Mouse (Mus musculus) myocyte (in vitro differentiated cells): ENCODE data around the gene Cd276. TPM values are rescaled to one million over a fixed set of nuclear protein-coding genes. Genes with fewer than 3 reads are reported as not detected.

ENCODE experiments used
- H3K27me3 ChIP-seq: one replicate; pipeline ENCODE4 v1.6.1; 2011; ENCODE audit not compliant: control insufficient read depth, insufficient read depth, insufficient read length
- H3K36me3 ChIP-seq: one replicate; pipeline ENCODE4 v1.6.1; 2011; ENCODE audit not compliant: control insufficient read depth, insufficient read depth
- H3K4me2 ChIP-seq: one replicate; pipeline ENCODE4 v1.6.1; 2011; ENCODE audit warnings: low read depth, control low read depth
- H3K4me3 ChIP-seq: one replicate; pipeline ENCODE4 v1.5.1; 2011; ENCODE audit warnings: mild to moderate bottlenecking, control low read depth, moderate library complexity
- H3K79me2 ChIP-seq: one replicate; pipeline ENCODE4 v1.6.1; 2011; ENCODE audit not compliant: control insufficient read depth, insufficient read depth
- H3ac ChIP-seq: one replicate; pipeline ENCODE4 v1.6.1; 2011; ENCODE audit not compliant: control insufficient read depth, insufficient read length
- CEBPB ChIP-seq: IDR thresholded peaks from 2 replicates; pipeline ENCODE4 v1.6.1; 2011; ENCODE audit warnings: mild to moderate bottlenecking, moderate library complexity; ENCODE audit not compliant: poor library complexity, insufficient read depth, severe bottlenecking
- E2F4 ChIP-seq: IDR thresholded peaks from one replicate; pipeline ENCODE4 v1.6.1; 2011; ENCODE audit warnings: mild to moderate bottlenecking, control low read depth, moderate library complexity; ENCODE audit not compliant: insufficient read depth
- MAX ChIP-seq: IDR thresholded peaks from one replicate; pipeline ENCODE4 v1.6.1; 2011; ENCODE audit warnings: low read depth, mild to moderate bottlenecking, control low read depth
- MYOD1 ChIP-seq, 3 experiments: IDR thresholded peaks; one replicate each; pipeline ENCODE4 v1.6.1; 2011; ENCODE audit warnings: control low read depth in 2 of 3, low read depth in 2 of 3, mild to moderate bottlenecking in 2 of 3, moderate library complexity in 1 of 3; ENCODE audit not compliant: insufficient read length in 2 of 3, control insufficient read depth in 1 of 3
- MYOG ChIP-seq, 3 experiments: IDR thresholded peaks; one replicate each; pipeline ENCODE4 v1.6.1; 2011; ENCODE audit warnings: control low read depth in 2 of 3, low read depth in 2 of 3, mild to moderate bottlenecking in 2 of 3; ENCODE audit not compliant: insufficient read length in 2 of 3, control insufficient read depth in 1 of 3, insufficient read depth in 1 of 3
- POLR2A ChIP-seq: IDR thresholded peaks from one replicate; pipeline ENCODE4 v1.6.1; 2011; ENCODE audit warnings: low read depth, mild to moderate bottlenecking, control low read depth, moderate library complexity; ENCODE audit not compliant: insufficient read length
- POLR2AphosphoS2 ChIP-seq: IDR thresholded peaks from one replicate; pipeline ENCODE4 v1.6.1; 2011; ENCODE audit warnings: low read depth, control low read depth; ENCODE audit not compliant: insufficient read length
- REST ChIP-seq: IDR thresholded peaks from one replicate; pipeline ENCODE4 v1.6.1; 2011; ENCODE audit warnings: mild to moderate bottlenecking, control low read depth, moderate library complexity; ENCODE audit not compliant: insufficient read depth, insufficient read length
- SRF ChIP-seq: IDR thresholded peaks from one replicate; pipeline ENCODE4 v1.6.1; 2011; ENCODE audit warnings: low read depth; ENCODE audit not compliant: control insufficient read depth, insufficient read length
- TCF12 ChIP-seq: IDR thresholded peaks from one replicate; pipeline ENCODE4 v1.6.1; 2011; ENCODE audit warnings: mild to moderate bottlenecking, control low read depth; ENCODE audit not compliant: poor library complexity, insufficient read depth, severe bottlenecking
- TCF3 ChIP-seq: IDR thresholded peaks from one replicate; pipeline ENCODE4 v1.6.1; 2011; ENCODE audit warnings: low read depth, control low read depth; ENCODE audit not compliant: insufficient read length
- USF1 ChIP-seq: IDR thresholded peaks from one replicate; pipeline ENCODE4 v1.6.1; 2011; ENCODE audit warnings: low read depth, mild to moderate bottlenecking, control low read depth, moderate library complexity
- polyA plus RNA-seq: library from polyadenylated mRNA; unstranded; fragments of >200 nt; fragmentation: generic; extraction: Trizol; gene quantifications from one replicate; pipeline ENCODE4 v1.2.1, GENCODE M21; 2012; ENCODE audit warnings: missing spikeins

Gene Cd276
- polyA plus RNA-seq: 49.5 TPM

DNA sequence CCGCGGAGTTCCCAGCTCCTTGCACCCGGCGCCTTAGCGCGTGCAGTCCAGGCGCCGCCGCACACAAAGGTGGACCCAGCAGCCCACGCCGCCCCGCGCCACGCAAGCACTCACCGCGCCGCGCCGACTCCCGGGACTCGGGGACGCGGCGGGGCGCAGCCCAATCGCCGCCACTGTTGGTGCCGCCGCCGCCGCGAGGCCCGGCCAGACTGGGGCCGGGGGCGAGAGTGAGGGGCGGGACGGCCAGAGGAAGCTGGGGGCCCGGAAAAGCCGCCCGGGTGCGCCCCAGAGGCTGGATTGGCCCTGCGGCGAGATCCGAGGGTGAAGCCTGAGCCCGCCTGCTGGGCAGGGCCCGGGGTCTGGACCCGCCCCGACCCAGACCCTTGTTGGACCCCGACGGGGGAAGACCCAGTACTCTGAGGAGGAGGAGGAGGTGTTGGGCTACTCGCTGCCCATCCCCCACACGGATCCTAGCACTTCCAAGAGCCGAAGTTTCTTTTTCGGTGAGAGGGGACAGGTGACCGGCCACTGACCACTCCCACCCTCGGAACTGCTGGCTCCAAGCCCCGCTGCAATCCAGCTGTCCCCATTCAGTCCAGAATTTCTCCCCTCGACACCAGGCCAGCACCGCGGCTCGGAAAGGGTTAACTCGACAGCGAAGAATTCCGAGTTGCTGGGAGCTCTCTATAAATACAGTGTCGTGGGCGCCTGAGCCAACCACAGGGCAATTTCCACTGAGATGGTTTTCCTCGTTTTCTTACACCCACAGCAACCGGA is at the start of gene Cd276:
Cd276 (minus strand) TSS at position 530 of the 777 bp plus-strand sequence.
- peak within 1 kb of the TSS; percentile 68 for H3ac ChIP-seq
- peaks cover 44% of the 10 kb centered on the region for H3K79me2 ChIP-seq
- peak within 1 kb of the TSS; percentile 48 for H3K4me3 ChIP-seq
- H3K27me3 ChIP-seq: no peaks in the 10 kb centered on the region
- TF ChIP-seq POLR2A (peak; percentile 36), REST (no peak), TCF3 (no peak), USF1 (no peak), MYOD1 (IDR thresholded peaks at IDR 0.05; ENCODE audit: control insufficient read depth in 1 of 3, insufficient read length in 2 of 3, low read depth in 2 of 3) (peak; percentile 11 to 57 (median 13)), MAX (no peak), E2F4 (no peak), SRF (no peak), TCF12 (peak; percentile 30), MYOG (IDR thresholded peaks at IDR 0.05; ENCODE audit: control insufficient read depth in 1 of 3, insufficient read depth in 1 of 3, insufficient read length in 2 of 3, low read depth in 2 of 3) (peak in 2 of 3 experiments; percentile 42 to 71), CEBPB (peak; percentile 55; the same call in 1 of the 2 replicates), POLR2AphosphoS2 (peak; percentile 12)
- no peaks in the 10 kb centered on the region for H3K36me3 ChIP-seq
- peak within 1 kb of the TSS; percentile 86 for H3K4me2 ChIP-seq

DNA sequence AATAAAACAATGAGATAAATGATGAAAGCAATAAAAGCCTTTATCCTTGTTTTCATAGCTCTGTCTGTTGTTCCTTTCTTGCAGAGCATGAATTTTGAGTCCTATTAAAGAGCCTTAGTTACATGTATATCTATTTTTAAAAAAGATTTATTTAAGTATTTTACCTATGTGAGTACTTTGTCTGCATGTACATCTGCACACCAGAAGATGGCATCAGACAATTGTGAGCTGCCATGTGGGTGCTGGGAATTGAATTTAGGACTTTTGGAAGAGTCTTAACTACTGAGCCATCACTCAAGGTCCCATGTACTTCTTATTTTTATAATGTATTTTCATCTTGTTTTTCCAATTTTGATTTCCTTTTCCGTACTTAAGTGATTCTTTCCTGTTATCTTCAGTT is 40.1 kb upstream of the Cd276 start:
- no peak for TF ChIP-seq TCF12
- Histone ChIP-seq H3K4me3 (no peak overlapping the region), H3K36me3 (no peaks in the 10 kb centered on the region), H3K4me2 (no peak overlapping the region), H3K79me2 (peaks cover 100% of the 10 kb centered on the region), H3K27me3 (no peaks in the 10 kb centered on the region), H3ac (no peak overlapping the region)

DNA sequence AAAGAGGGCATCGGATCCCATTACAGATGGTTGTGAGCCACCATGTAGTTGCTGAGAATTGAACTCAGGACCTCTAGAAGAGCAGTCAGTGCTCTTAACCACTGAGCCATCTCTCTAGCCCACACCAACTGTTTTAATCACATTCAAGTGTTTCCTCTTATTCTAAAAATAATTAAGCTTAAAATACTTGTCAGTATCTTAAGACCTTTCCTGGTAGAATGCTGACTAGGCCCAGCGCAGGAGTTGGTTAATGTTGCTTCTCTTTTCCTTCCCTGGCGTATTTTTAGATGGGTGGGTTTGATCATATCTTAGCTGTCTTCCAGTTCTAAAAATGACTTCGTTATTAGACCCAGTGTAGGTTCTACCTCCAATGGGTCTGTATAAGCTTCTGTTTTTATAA is 33.4 kb upstream of the Cd276 start:
- no peaks in the 10 kb centered on the region for H3K27me3 ChIP-seq
- no peaks in the 10 kb centered on the region for H3K36me3 ChIP-seq
- no peak overlapping the region for H3ac ChIP-seq
- peaks cover 100% of the 10 kb centered on the region for H3K79me2 ChIP-seq
- peak overlapping the region; percentile 20 for H3K4me2 ChIP-seq
- H3K4me3 ChIP-seq: no peak overlapping the region
- TF ChIP-seq POLR2AphosphoS2 (no peak), CEBPB (no peak), REST (no peak), E2F4 (no peak), MAX (no peak), MYOG (IDR thresholded peaks at IDR 0.05; ENCODE audit: control insufficient read depth in 1 of 3, insufficient read depth in 1 of 3, insufficient read length in 2 of 3, low read depth in 2 of 3) (no peak), POLR2A (no peak), USF1 (no peak), MYOD1 (IDR thresholded peaks at IDR 0.05; ENCODE audit: control insufficient read depth in 1 of 3, insufficient read length in 2 of 3, low read depth in 2 of 3) (no peak), TCF12 (no peak), SRF (no peak), TCF3 (no peak)

DNA sequence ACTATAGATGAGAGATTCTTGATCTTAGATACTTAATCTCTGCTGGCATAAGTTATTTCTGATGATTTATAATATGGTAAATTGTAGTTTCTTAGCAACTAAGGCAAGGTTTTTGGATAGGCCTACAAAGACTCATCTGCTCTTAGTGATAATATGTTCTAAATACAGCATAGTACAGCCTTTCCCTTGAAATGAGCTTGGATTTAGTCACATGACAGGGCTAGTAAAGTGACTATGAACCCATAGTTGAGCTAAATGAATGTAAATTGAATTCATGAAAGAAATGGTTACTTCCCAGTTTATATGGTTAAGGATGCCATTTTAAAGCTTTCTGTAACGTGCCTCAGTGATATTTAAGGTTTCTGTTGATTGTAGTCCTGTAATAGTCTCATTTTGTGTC is 29.1 kb upstream of the Cd276 start:
- Histone ChIP-seq H3K4me3 (peak overlapping the region; percentile 88), H3K36me3 (no peaks in the 10 kb centered on the region), H3K27me3 (no peaks in the 10 kb centered on the region), H3ac (no peak overlapping the region), H3K4me2 (peak overlapping the region; percentile 90), H3K79me2 (peaks cover 67% of the 10 kb centered on the region)
- TF ChIP-seq TCF3 (no peak), MYOG (IDR thresholded peaks at IDR 0.05; ENCODE audit: control insufficient read depth in 1 of 3, insufficient read depth in 1 of 3, insufficient read length in 2 of 3, low read depth in 2 of 3) (no peak), USF1 (peak; percentile 64), E2F4 (no peak), MAX (no peak)

DNA sequence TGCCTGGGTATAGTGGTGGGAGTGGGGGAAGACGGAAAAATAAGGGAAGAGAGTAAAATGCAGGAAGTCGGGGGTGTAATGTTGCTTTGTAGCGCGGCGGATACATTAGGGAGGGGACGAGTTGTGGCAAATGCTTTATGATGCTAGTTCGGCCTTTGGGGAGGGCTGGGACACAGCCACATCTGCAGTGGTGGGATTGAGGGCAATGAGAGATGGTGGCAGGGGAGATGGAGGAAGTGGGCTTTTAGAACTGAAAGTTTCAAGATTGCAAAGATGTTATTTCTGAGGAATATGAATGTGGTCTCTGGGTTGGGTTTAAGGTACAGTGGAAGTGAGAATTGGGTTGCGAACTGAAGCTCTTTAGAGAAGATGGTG is 28.0 kb upstream of the Cd276 start:
- Histone ChIP-seq H3K4me2 (peak overlapping the region; percentile 90), H3K4me3 (peak overlapping the region; percentile 88), H3ac (peak overlapping the region; percentile 78), H3K79me2 (peaks cover 56% of the 10 kb centered on the region), H3K27me3 (no peaks in the 10 kb centered on the region), H3K36me3 (no peaks in the 10 kb centered on the region)
- TF ChIP-seq POLR2AphosphoS2 (no peak), POLR2A (no peak), E2F4 (no peak), CEBPB (no peak), MYOD1 (IDR thresholded peaks at IDR 0.05; ENCODE audit: control insufficient read depth in 1 of 3, insufficient read length in 2 of 3, low read depth in 2 of 3) (no peak), USF1 (no peak), REST (no peak)
